ENCODE assay signal across 24 mouse cellular contexts in the genomic region with DNA sequence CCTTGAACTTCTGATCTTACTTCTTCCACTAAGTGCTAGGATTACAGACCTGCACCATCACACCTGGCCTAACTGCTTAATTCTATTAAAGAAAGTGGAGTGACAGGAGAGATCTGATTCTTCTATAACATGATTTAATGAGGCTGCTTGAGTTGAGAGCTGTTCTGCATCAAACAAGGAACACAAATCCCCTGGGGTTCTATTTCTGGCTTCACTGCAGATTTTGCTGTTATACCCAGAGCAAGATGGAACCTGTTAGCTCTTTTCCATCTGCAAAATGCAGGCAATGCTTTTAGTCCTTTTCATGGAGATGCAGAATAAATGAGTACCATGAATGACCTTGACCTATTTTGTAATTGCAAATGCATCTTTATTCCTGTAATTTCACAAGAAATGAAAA.
DNase-seq lines count a peak whose midpoint lies in the region; ATAC-seq and TF ChIP-seq lines count a peak whose summit lies in the region.
"Had no signal": no experiment of that assay in that cellular context is flagged by ENCODE, and none has a peak within 500 bp of the region (broad histone marks: within the 10 kb centered on the region; RNA-seq: fewer than 3 reads in every experiment).

No protein-coding gene starts in this region.

- no peak overlapping the region for H3K27ac ChIP-seq in hindbrain, postnatal 0 days
- no peak overlapping the region for H3K27ac ChIP-seq in hindbrain, embryonic 16.5 days (ENCODE audit: low read depth, low read length)
- peak overlapping the region; percentile 60 for H3K27ac ChIP-seq in embryonic facial prominence, embryonic 13.5 days
- H3K27ac ChIP-seq: forebrain, embryonic 13.5 days; heart, embryonic 10.5 days; hindbrain, embryonic 13.5 days; macrophage; midbrain, embryonic 12.5 days had no signal

- no peak overlapping the region for H3K4me3 ChIP-seq in hindbrain, postnatal 0 days (ENCODE audit: low read length)
- H3K4me3 ChIP-seq in hindbrain, embryonic 16.5 days (ENCODE audit: low read length), result no peak overlapping the region
- H3K4me3 ChIP-seq in embryonic facial prominence, embryonic 13.5 days, result no peak overlapping the region
- H3K4me3 ChIP-seq: forebrain, embryonic 13.5 days; heart, embryonic 10.5 days; hindbrain, embryonic 13.5 days; midbrain, embryonic 12.5 days had no signal

- no peaks in the 10 kb centered on the region for H3K36me3 ChIP-seq in hindbrain, postnatal 0 days (ENCODE audit: insufficient read depth, low read length)
- no peaks in the 10 kb centered on the region for H3K36me3 ChIP-seq in hindbrain, embryonic 16.5 days (ENCODE audit: control insufficient read depth, insufficient read depth, low read length)
- H3K36me3 ChIP-seq in embryonic facial prominence, embryonic 13.5 days, result no peaks in the 10 kb centered on the region
- H3K36me3 ChIP-seq: heart, embryonic 10.5 days; hindbrain, embryonic 13.5 days; midbrain, embryonic 12.5 days had no signal

- H3K4me2 ChIP-seq in hindbrain, postnatal 0 days (ENCODE audit: low read depth, low read length), result no peak overlapping the region
- no peak overlapping the region for H3K4me2 ChIP-seq in hindbrain, embryonic 16.5 days (ENCODE audit: low read length)
- no peak overlapping the region for H3K4me2 ChIP-seq in embryonic facial prominence, embryonic 13.5 days
- H3K4me2 ChIP-seq: forebrain, embryonic 13.5 days; hindbrain, embryonic 13.5 days; liver, embryonic 11.5 days; lung, embryonic 14.5 days; midbrain, embryonic 12.5 days had no signal

- H3K9me3 ChIP-seq in hindbrain, postnatal 0 days (ENCODE audit: low read length), result no peaks in the 10 kb centered on the region
- peaks cover 3% of the 10 kb centered on the region; the same call in 1 of the 2 replicates for H3K9me3 ChIP-seq in hindbrain, embryonic 16.5 days (ENCODE audit: control insufficient read depth, low read length)
- H3K9me3 ChIP-seq in embryonic facial prominence, embryonic 13.5 days, result no peaks in the 10 kb centered on the region
- H3K9me3 ChIP-seq: forebrain, embryonic 13.5 days; heart, embryonic 10.5 days; hindbrain, embryonic 13.5 days; midbrain, embryonic 12.5 days had no signal

- no peaks in the 10 kb centered on the region for H3K4me1 ChIP-seq in hindbrain, postnatal 0 days (ENCODE audit: insufficient read depth, low read length)
- no peaks in the 10 kb centered on the region for H3K4me1 ChIP-seq in hindbrain, embryonic 16.5 days (ENCODE audit: control insufficient read depth, insufficient read depth, low read depth, low read length)
- peaks cover 6% of the 10 kb centered on the region; the same call in 1 of the 2 replicates for H3K4me1 ChIP-seq in embryonic facial prominence, embryonic 13.5 days
- H3K4me1 ChIP-seq: forebrain, embryonic 13.5 days; midbrain, embryonic 12.5 days had no signal

- no peak overlapping the region for H3K9ac ChIP-seq in hindbrain, postnatal 0 days (replicated peaks; ENCODE audit: low read length)
- H3K9ac ChIP-seq in hindbrain, embryonic 16.5 days (ENCODE audit: low read depth, low read length), result no peak overlapping the region
- no peak overlapping the region for H3K9ac ChIP-seq in embryonic facial prominence, embryonic 13.5 days
- H3K9ac ChIP-seq: forebrain, embryonic 13.5 days; hindbrain, embryonic 13.5 days; lung, embryonic 14.5 days; midbrain, embryonic 12.5 days had no signal

- H3K27me3 ChIP-seq in hindbrain, postnatal 0 days (ENCODE audit: insufficient read depth, low read length), result no peaks in the 10 kb centered on the region
- no peaks in the 10 kb centered on the region; the same call in 1 of the 2 replicates for H3K27me3 ChIP-seq in hindbrain, embryonic 16.5 days (replicated peaks; ENCODE audit: control insufficient read depth, insufficient read depth, low read length)
- no peaks in the 10 kb centered on the region for H3K27me3 ChIP-seq in embryonic facial prominence, embryonic 13.5 days
- H3K27me3 ChIP-seq: forebrain, embryonic 13.5 days; hindbrain, embryonic 13.5 days; midbrain, embryonic 12.5 days had no signal

- ATAC-seq in hindbrain, postnatal 0 days, result no peak
- no peak for ATAC-seq in hindbrain, embryonic 16.5 days
- ATAC-seq in embryonic facial prominence, embryonic 13.5 days (ENCODE audit: insufficient number of reproducible peaks, insufficient read depth, low FRiP score, low TSS enrichment, low read depth), result no peak
- ATAC-seq: CD4-positive, CD25-positive, alpha-beta regulatory T cell, adult 4 months; forebrain, embryonic 13.5 days; intestine, embryonic 16.5 days had no signal

- peak; percentile 57 for DNase-seq in hindbrain, postnatal 0 days (ENCODE audit: low spot score)
- DNase-seq in retina, postnatal 1 day, result peak; percentile 18
- no peak for DNase-seq in retina, embryonic 14.5 days (ENCODE audit: low spot score)
- no peak for DNase-seq in lung, postnatal 10 days
- no peak for DNase-seq in ovary, postnatal 36 days (ENCODE audit: low spot score)
- DNase-seq: adrenal gland, adult 8-10 months; cerebellum, adult 11-12 months; cerebellum, postnatal 36 days; gastrocnemius, postnatal 10 days; heart, postnatal 10 days; kidney, postnatal 10 days; lung, embryonic 14.5 days; right cerebral cortex, adult 18-20 months; thymus, adult 2 months had no signal

- TF ChIP-seq CTCF in hindbrain, postnatal 0 days (IDR thresholded peaks at IDR 0.05; ENCODE audit: low read depth), result no peak

Comparison
In these comparisons a context has a peak if more than half of its experiments do, and no peak if none do; other contexts are left out.
1. DNase-seq: peak in hindbrain, postnatal 0 days (single experiment) and retina, postnatal 1 day (single experiment); none in retina, embryonic 14.5 days (single experiment), lung, postnatal 10 days (single experiment) and ovary, postnatal 36 days (single experiment).